Mouse (Mus musculus) forebrain, embryonic 11.5 days (tissue): ENCODE measurements around the gene Slc34a3. TPM values are rescaled to one million over a fixed set of nuclear protein-coding genes. Genes with fewer than 3 reads are reported as not detected.

Source experiments
- ATAC-seq: fragments of 200-750 bp; cut with Nextera tagmentation; replicated peaks from 2 replicates; pipeline ENCODE4 v1.8.0; 2017; ENCODE audit warnings: moderate TSS enrichment; ENCODE audit not compliant: low FRiP score
- DNase-seq: peaks from one replicate; pipeline ENCODE4 v3.0.0-alpha.2; 2017; ENCODE audit warnings: low spot score
- H3K27ac ChIP-seq: fragments of 300-500 bp; sonication (generic); 2 replicates; pipeline ENCODE4 v1.5.1; 2014; ENCODE audit warnings: low read depth, low read length
- H3K27me3 ChIP-seq: fragments of 300-500 bp; sonication (generic); 2 replicates; pipeline ENCODE4 v1.6.1; 2014; ENCODE audit warnings: mild to moderate bottlenecking, low read length, mixed read lengths; ENCODE audit not compliant: control insufficient read depth, insufficient read depth
- H3K36me3 ChIP-seq: fragments of 300-500 bp; sonication (generic); 2 replicates; pipeline ENCODE4 v1.6.1; 2014; ENCODE audit warnings: mild to moderate bottlenecking, low read length, moderate library complexity, mixed read lengths; ENCODE audit not compliant: control insufficient read depth, insufficient read depth
- H3K4me1 ChIP-seq: fragments of 300-500 bp; sonication (generic); replicated peaks from 2 replicates; pipeline ENCODE4 v1.6.1; 2014; ENCODE audit warnings: low read length, mixed read lengths; ENCODE audit not compliant: control insufficient read depth, insufficient read depth
- H3K4me2 ChIP-seq: fragments of 300-500 bp; sonication (generic); 2 replicates; pipeline ENCODE4 v1.6.1; 2014; ENCODE audit warnings: low read depth, mild to moderate bottlenecking, low read length, moderate library complexity, mixed read lengths; ENCODE audit not compliant: severe bottlenecking
- H3K4me3 ChIP-seq: fragments of 300-500 bp; sonication (generic); 2 replicates; pipeline ENCODE4 v1.5.1; 2014; ENCODE audit warnings: low read depth, low read length
- H3K9ac ChIP-seq: fragments of 300-500 bp; sonication (generic); 2 replicates; pipeline ENCODE4 v1.6.1; 2014; ENCODE audit warnings: low read length
- H3K9me3 ChIP-seq: fragments of 300-500 bp; sonication (generic); 2 replicates; pipeline ENCODE4 v1.6.1; 2016; ENCODE audit warnings: low read length, mixed read lengths; ENCODE audit not compliant: control insufficient read depth
- WGBS: fragments of 180-500 bp; shearing (Covaris S2); extraction: QIAGEN DNeasy Blood & Tissue Kit; methylation state at CpG from one replicate; pipeline ENCODE4 v1.1.7; 2014; 5-methylcytosine and 5-hydroxymethylcytosine counted together
- polyA plus RNA-seq: library from polyadenylated mRNA; unstranded; fragments of >200 nt; fragmentation: Nextera tagmentation; extraction: Ambion mirVana; gene quantifications from 2 replicates; pipeline ENCODE4 v1.2.1, GENCODE M21; 2014

Slc34a3 gene
- polyA plus RNA-seq, 1 experiment from 2014 or later: not detected

- Histone ChIP-seq H3K4me1 (peaks cover 21% of the 10 kb centered on the region; the same call in 1 of the 2 replicates), H3K9me3 (no peaks in the 10 kb centered on the region), H3K4me3 (no peak overlapping the region), H3K27ac (peak overlapping the region; percentile 98), H3K36me3 (peaks cover 2% of the 10 kb centered on the region; the same call in 1 of the 2 replicates), H3K4me2 (peak overlapping the region; percentile 85; the same call in 1 of the 2 replicates), H3K27me3 (no peaks in the 10 kb centered on the region), H3K9ac (no peak overlapping the region; the same call in 1 of the 2 replicates)
- WGBS: 88% methylated on average over 7 of the region's 7 CpGs
- DNase-seq (no peak), ATAC-seq (no peak)
Observed at GRCm38 (mm10) chr2:25184496-25184895, 49.7 kb downstream of the Slc34a3 start.

GRCm38 (mm10) chr2:25183336-25183735 lies 50.8 kb downstream of the Slc34a3 start:
- WGBS: 71% methylated on average over 2 of the region's 2 CpGs
- Histone ChIP-seq H3K27ac (peak overlapping the region; percentile 37; the same call in 1 of the 2 replicates), H3K36me3 (peaks cover 2% of the 10 kb centered on the region; the same call in 1 of the 2 replicates), H3K9ac (peak overlapping the region; percentile 23; the same call in 1 of the 2 replicates), H3K4me1 (peaks cover 28% of the 10 kb centered on the region), H3K27me3 (no peaks in the 10 kb centered on the region), H3K9me3 (no peaks in the 10 kb centered on the region), H3K4me2 (peak overlapping the region; percentile 73), H3K4me3 (peak overlapping the region; percentile 88)
- no peak for DNase-seq
- ATAC-seq: no peak

- H3K4me2 ChIP-seq: peak overlapping the region; percentile 73
- H3K9ac ChIP-seq: peak overlapping the region; percentile 93; the same call in 1 of the 2 replicates
- H3K9me3 ChIP-seq: no peaks in the 10 kb centered on the region
- DNase-seq: no peak
- peaks cover 35% of the 10 kb centered on the region for H3K4me1 ChIP-seq
- ATAC-seq: no peak
- peak overlapping the region; percentile 96 for H3K27ac ChIP-seq
- H3K36me3 ChIP-seq: peaks cover 2% of the 10 kb centered on the region; the same call in 1 of the 2 replicates
- H3K27me3 ChIP-seq: no peaks in the 10 kb centered on the region
- 4% methylated on average over 6 of the region's 6 CpGs for WGBS
- H3K4me3 ChIP-seq: peak overlapping the region; percentile 88
Observed at GRCm38 (mm10) chr2:25182664-25183063, 51.5 kb downstream of the Slc34a3 start.

DNA sequence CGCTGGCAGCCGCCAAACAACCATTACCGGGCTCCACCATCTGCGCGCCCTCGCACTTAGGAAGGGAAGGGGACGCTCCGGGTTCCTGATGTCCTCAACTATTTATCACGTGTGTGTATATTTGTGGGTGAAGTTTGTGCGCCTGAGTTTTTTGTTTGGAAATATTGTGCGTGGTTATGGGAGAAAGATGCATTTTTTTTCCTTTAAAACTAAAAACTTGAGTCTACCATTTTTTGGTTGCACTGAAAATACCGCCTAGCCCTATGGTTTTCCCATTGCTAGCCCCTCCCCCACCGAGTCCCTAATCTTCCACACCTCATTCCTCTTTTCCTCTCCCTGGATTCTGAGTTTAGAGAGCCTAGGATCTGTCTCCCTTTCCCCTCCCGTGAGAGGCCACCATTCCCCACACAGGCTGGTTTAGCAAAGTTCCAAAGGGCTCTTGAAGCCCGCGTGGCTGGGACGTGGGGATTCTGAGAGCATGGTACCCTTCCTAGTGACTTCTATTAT lies 52.2 kb downstream of the Slc34a3 start:
- Histone ChIP-seq H3K9me3 (no peaks in the 10 kb centered on the region), H3K27me3 (no peaks in the 10 kb centered on the region), H3K36me3 (peaks cover 2% of the 10 kb centered on the region; the same call in 1 of the 2 replicates), H3K4me1 (peaks cover 42% of the 10 kb centered on the region), H3K9ac (peak overlapping the region; percentile 93), H3K4me3 (peak overlapping the region; percentile 88), H3K27ac (peak overlapping the region; percentile 96), H3K4me2 (peak overlapping the region; percentile 73)
- WGBS: under 1% methylated on average over 17 of the region's 17 CpGs
- DNase-seq (no peak), ATAC-seq (no peak)

DNA sequence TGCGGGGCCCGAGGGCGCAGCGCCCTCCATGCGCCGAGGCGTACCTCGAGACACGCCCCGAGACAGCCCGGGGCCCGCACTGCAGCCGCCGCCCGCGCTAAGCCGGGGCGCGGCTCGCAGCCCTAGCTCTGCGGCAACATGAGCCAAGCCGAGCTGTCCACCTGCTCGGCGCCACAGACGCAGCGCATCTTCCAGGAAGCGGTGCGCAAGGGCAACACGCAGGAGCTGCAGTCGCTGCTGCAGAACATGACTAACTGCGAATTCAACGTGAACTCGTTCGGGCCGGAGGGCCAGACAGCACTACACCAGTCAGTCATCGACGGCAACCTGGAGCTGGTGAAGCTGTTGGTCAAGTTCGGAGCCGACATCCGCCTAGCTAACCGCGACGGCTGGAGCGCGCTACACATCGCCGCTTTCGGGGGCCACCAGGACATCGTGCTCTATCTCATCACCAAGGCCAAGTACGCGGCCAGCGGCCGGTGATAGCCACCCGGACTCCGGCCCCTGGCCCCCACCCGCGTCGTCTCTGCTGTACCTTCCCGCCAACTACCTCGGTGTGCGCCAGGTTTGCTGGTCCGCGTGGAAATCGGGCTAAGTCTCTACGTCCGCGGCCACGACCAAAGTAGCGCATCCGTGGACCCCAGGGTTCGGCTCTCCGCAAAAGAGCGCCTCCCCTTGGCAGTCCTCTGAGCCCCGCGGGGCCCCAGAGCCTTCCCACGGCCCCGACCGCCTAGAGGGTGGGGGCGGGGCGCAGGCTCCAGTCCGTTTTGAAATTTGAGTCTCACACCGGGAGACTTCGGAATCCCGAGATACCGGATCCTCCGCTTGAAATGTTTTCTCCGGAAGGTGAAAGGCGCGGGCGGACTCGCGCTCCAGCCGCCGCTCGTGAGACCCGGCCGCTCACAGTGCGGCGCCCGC lies 52.9 kb downstream of the Slc34a3 start:
- under 1% methylated on average over 100 of the region's 100 CpGs for WGBS
- H3K27me3 ChIP-seq: no peaks in the 10 kb centered on the region
- peaks cover 46% of the 10 kb centered on the region for H3K4me1 ChIP-seq

DNA sequence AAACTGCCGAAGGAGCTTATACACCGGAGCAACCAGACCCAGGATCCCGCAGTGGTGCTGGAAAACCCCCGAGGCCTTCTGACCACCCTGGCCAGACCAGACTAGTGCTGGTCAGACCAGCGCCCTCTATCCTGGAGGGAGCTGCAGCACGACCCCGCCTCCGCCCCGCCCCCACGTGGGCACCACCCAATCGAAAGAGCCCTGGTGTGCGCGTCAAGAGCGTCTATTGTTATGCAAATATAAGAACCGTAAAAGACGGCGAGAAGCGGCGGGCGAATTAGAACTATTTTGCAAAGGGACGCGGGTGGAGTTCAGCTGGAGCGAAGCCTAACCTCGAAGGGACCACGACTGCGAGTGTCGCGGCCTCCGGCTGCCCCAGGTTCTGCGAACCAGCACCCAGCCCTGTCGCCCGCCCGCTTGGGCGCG lies 53.7 kb downstream of the Slc34a3 start, which contains the start of gene Nrarp:
Nrarp (plus strand) TSS at position 281 of the 426 bp plus-strand sequence.
- H3K27me3 ChIP-seq: no peaks in the 10 kb centered on the region
- peaks cover 2% of the 10 kb centered on the region; the same call in 1 of the 2 replicates for H3K36me3 ChIP-seq
- peaks cover 48% of the 10 kb centered on the region for H3K4me1 ChIP-seq
- under 1% methylated on average over 35 of the region's 35 CpGs for whole genome bisulfite sequencing
- H3K9me3 ChIP-seq: no peaks in the 10 kb centered on the region
- H3K9ac ChIP-seq: peak within 1 kb of the TSS; percentile 93
- peak within 1 kb of the TSS; percentile 73 for H3K4me2 ChIP-seq
- ATAC-seq (peak; percentile 88), DNase-seq (peak; percentile 99)
- peak within 1 kb of the TSS; percentile 88 for H3K4me3 ChIP-seq
- peak within 1 kb of the TSS; percentile 96 for H3K27ac ChIP-seq

More for the DNA sequence above, 52.9 kb downstream of the Slc34a3 start:
- DNase-seq (peak; percentile 89), ATAC-seq (peak; percentile 18)
- H3K4me2 ChIP-seq: peak overlapping the region; percentile 73
- peak overlapping the region; percentile 93 for H3K9ac ChIP-seq
- H3K9me3 ChIP-seq: no peaks in the 10 kb centered on the region
- peak overlapping the region; percentile 88 for H3K4me3 ChIP-seq
- peaks cover 2% of the 10 kb centered on the region; the same call in 1 of the 2 replicates for H3K36me3 ChIP-seq
- H3K27ac ChIP-seq: peak overlapping the region; percentile 96

DNA sequence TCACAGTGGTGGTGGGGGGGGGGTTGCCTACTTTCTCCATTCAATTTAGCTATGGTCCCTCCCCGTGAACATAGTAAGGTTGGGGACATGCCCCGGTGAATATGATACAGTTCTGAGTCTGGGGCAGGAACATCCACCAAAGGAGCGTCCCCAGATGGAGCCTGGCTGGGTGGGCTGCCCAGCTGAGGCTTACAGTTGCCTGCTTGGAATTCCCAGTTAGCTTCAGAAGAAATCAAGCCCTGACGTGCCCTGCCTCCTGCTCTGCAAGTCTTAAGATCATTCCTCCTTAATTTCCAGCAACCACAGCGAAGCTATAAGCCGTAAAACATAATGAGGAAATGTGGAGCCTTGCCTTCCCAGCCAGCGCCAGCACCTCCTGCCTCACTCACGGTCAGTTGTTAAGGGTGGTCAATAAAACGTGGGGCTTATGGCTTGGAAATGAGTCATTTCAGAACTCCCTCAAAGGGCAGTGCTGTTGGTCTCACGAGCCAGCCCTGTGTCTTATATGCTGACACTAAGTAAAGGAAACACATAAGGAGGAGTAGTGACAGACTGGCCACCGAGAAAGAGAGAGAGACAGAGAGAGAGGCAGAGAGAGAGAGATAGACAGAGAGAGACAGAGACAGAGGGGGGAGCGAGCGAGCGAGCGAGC lies 54.5 kb downstream of the Slc34a3 start:
- DNase-seq (no peak), ATAC-seq (no peak)
- WGBS: 34% methylated on average over 15 of the region's 15 CpGs
- peak overlapping the region; percentile 73 for H3K4me2 ChIP-seq
- no peaks in the 10 kb centered on the region for H3K27me3 ChIP-seq
- no peaks in the 10 kb centered on the region for H3K9me3 ChIP-seq
- H3K36me3 ChIP-seq: peaks cover 2% of the 10 kb centered on the region; the same call in 1 of the 2 replicates
- peak overlapping the region; percentile 88 for H3K4me3 ChIP-seq
- H3K27ac ChIP-seq: peak overlapping the region; percentile 44; the same call in 1 of the 2 replicates
- peaks cover 51% of the 10 kb centered on the region for H3K4me1 ChIP-seq
- H3K9ac ChIP-seq: peak overlapping the region; percentile 93; the same call in 1 of the 2 replicates
